Mouse (Mus musculus) midbrain, embryonic 13.5 days (tissue): ENCODE data around the gene S100a8. TPM values are rescaled to one million over a fixed set of nuclear protein-coding genes. Genes with fewer than 3 reads are reported as not detected.

Source experiments
- ATAC-seq: fragments of 200-750 bp; cut with Nextera tagmentation; 2 replicates; pipeline ENCODE4 v1.8.0; 2017; ENCODE audit warnings: mild to moderate bottlenecking, moderate TSS enrichment, moderate library complexity
- H3K27ac ChIP-seq: fragments of 300-500 bp; sonication (generic); 2 replicates; pipeline ENCODE4 v1.5.1; 2015; ENCODE audit warnings: inconsistent platforms, mild to moderate bottlenecking, moderate library complexity
- H3K27me3 ChIP-seq: fragments of 300-500 bp; sonication (generic); 2 replicates; pipeline ENCODE4 v1.6.1; 2015; ENCODE audit warnings: mild to moderate bottlenecking, inconsistent platforms
- H3K36me3 ChIP-seq: fragments of 300-500 bp; sonication (generic); 2 replicates; pipeline ENCODE4 v1.6.1; 2015; ENCODE audit warnings: mild to moderate bottlenecking, inconsistent platforms
- H3K4me1 ChIP-seq: fragments of 300-500 bp; sonication (generic); replicated peaks from 2 replicates; pipeline ENCODE4 v1.6.1; 2015; ENCODE audit warnings: inconsistent platforms
- H3K4me2 ChIP-seq: fragments of 300-500 bp; sonication (generic); replicated peaks from 2 replicates; pipeline ENCODE4 v1.6.1; 2015; ENCODE audit warnings: moderate library complexity, mild to moderate bottlenecking, inconsistent platforms
- H3K4me3 ChIP-seq: fragments of 300-500 bp; sonication (generic); replicated peaks from 2 replicates; pipeline ENCODE4 v1.5.1; 2015; ENCODE audit warnings: mild to moderate bottlenecking, inconsistent platforms
- H3K9ac ChIP-seq: fragments of 300-500 bp; sonication (generic); replicated peaks from 2 replicates; pipeline ENCODE4 v1.6.1; 2015; ENCODE audit warnings: mild to moderate bottlenecking, inconsistent platforms
- H3K9me3 ChIP-seq: fragments of 300-500 bp; sonication (generic); 2 replicates; pipeline ENCODE4 v1.6.1; 2016; ENCODE audit warnings: mild to moderate bottlenecking, inconsistent platforms
- WGBS: fragments of 180-500 bp; shearing (Covaris S2); methylation state at CpG from one replicate; pipeline ENCODE4 v1.1.7; 2015; 5-methylcytosine and 5-hydroxymethylcytosine counted together
- polyA plus RNA-seq: library from polyadenylated mRNA; unstranded; fragments of >200 nt; fragmentation: Nextera tagmentation; extraction: Ambion mirVana; gene quantifications from 2 replicates; pipeline ENCODE4 v1.2.1, GENCODE M21; 2015

The S100a8 gene
- 2.8 and 4.7 TPM in 2 replicates for polyA plus RNA-seq

GRCm38 (mm10) chr3:90668846-90669245 is at the start of gene S100a8:
TSS of gene S100a8 (plus strand) at chr3:90668978.
- Histone ChIP-seq H3K9ac (no peak within 1 kb of the TSS), H3K27me3 (no peaks in the 10 kb centered on the region), H3K27ac (no peak within 1 kb of the TSS), H3K4me3 (no peak within 1 kb of the TSS), H3K4me2 (no peak within 1 kb of the TSS), H3K36me3 (no peaks in the 10 kb centered on the region), H3K4me1 (no peaks in the 10 kb centered on the region), H3K9me3 (no peaks in the 10 kb centered on the region)
- no peak for ATAC-seq
- WGBS: 84% methylated on average over 8 of the region's 8 CpGs

DNA sequence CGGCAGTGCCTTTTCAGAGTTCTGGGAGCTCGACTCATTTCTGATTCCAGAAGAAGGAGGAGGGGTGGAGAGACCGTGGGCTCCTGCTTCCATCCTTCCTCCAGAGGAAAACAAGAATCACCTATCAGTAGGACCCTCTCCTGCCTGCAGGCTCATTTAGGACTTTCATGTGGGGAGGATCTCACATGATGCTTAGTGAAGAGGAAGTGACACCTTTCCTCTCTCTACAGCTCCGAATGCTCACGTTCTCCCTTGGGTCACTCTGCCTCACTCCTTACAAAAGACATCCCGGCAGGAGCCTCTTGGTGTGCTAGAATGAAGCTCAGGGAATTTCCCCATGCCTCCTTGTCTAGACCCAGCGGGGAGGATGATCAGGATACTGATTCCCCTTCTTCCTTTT is 47.2 kb upstream of the S100a8 start:
- no peak overlapping the region for H3K9ac ChIP-seq
- H3K36me3 ChIP-seq: no peaks in the 10 kb centered on the region
- H3K4me1 ChIP-seq: peaks cover 19% of the 10 kb centered on the region
- no peaks in the 10 kb centered on the region for H3K9me3 ChIP-seq
- no peak overlapping the region for H3K4me3 ChIP-seq
- H3K27ac ChIP-seq: no peak overlapping the region
- 65% methylated on average over 7 of the region's 7 CpGs for WGBS
- no peaks in the 10 kb centered on the region for H3K27me3 ChIP-seq
- H3K4me2 ChIP-seq: no peak overlapping the region
- ATAC-seq: no peak

DNA sequence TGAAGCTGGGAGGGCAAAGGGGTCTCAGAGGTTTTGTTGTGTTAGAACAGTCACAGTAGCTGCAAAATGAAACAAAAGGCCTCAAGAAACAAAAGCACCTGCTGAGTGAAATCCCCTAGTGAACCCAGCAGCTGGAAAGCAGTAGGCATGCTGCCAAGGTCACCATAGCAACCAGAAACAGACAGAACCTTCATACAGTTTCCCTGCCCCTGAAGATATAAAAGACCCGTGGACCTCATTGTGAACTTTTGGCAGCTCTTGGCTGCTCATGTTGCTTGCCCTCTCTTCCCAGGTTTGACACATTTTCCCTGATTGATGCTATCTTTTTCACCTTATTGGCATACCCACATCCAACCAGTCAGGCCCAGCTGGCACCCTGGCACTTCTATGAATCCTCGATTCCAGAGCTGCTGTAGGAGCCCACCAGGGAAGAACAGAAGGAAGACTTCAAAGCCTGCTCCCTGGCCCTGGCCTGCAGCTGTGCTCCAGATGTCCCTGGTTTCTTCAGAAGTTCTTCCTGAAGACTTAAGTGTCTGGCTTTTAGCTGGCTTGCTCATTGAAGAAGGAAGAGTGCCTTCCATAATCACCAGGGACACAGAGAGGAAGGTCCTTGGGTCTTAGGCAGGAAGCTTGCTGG is 45.2 kb upstream of the S100a8 start:
- ATAC-seq: peak; percentile 72

GRCm38 (mm10) chr3:90625496-90625895 is 43.3 kb upstream of the S100a8 start:
- H3K27me3 ChIP-seq: no peaks in the 10 kb centered on the region
- no peak overlapping the region for H3K4me3 ChIP-seq
- H3K36me3 ChIP-seq: no peaks in the 10 kb centered on the region
- H3K9ac ChIP-seq: no peak overlapping the region
- H3K4me1 ChIP-seq: peaks cover 19% of the 10 kb centered on the region
- H3K4me2 ChIP-seq: no peak overlapping the region
- no peak overlapping the region for H3K27ac ChIP-seq
- 73% methylated on average over 5 of the region's 5 CpGs for WGBS
- no peak for ATAC-seq
- H3K9me3 ChIP-seq: no peaks in the 10 kb centered on the region

More for the DNA sequence above, 45.2 kb upstream of the S100a8 start:
- Histone ChIP-seq H3K27ac (peak overlapping the region; percentile 67; the same call in 1 of the 2 replicates), H3K4me1 (peaks cover 19% of the 10 kb centered on the region), H3K4me3 (no peak overlapping the region), H3K4me2 (no peak overlapping the region), H3K9me3 (no peaks in the 10 kb centered on the region), H3K9ac (no peak overlapping the region), H3K27me3 (no peaks in the 10 kb centered on the region), H3K36me3 (no peaks in the 10 kb centered on the region)
- 8% methylated on average over 2 of the region's 2 CpGs for WGBS

GRCm38 (mm10) chr3:90626266-90627021 is 42.3 kb upstream of the S100a8 start:
- no peak overlapping the region for H3K27ac ChIP-seq
- no peaks in the 10 kb centered on the region for H3K36me3 ChIP-seq
- H3K9me3 ChIP-seq: no peaks in the 10 kb centered on the region
- H3K27me3 ChIP-seq: no peaks in the 10 kb centered on the region
- peaks cover 19% of the 10 kb centered on the region for H3K4me1 ChIP-seq
- H3K9ac ChIP-seq: no peak overlapping the region
- no peak overlapping the region for H3K4me3 ChIP-seq
- ATAC-seq: no peak
- H3K4me2 ChIP-seq: no peak overlapping the region
- WGBS: 78% methylated on average over 9 of the region's 9 CpGs

GRCm38 (mm10) chr3:90627366-90627765 is 41.4 kb upstream of the S100a8 start:
- H3K27me3 ChIP-seq: no peaks in the 10 kb centered on the region
- H3K4me2 ChIP-seq: no peak overlapping the region
- H3K9me3 ChIP-seq: no peaks in the 10 kb centered on the region
- 94% methylated on average over 5 of the region's 5 CpGs for WGBS
- H3K4me3 ChIP-seq: no peak overlapping the region
- H3K4me1 ChIP-seq: peaks cover 19% of the 10 kb centered on the region
- ATAC-seq: no peak
- no peak overlapping the region for H3K9ac ChIP-seq
- H3K36me3 ChIP-seq: no peaks in the 10 kb centered on the region
- H3K27ac ChIP-seq: no peak overlapping the region

DNA sequence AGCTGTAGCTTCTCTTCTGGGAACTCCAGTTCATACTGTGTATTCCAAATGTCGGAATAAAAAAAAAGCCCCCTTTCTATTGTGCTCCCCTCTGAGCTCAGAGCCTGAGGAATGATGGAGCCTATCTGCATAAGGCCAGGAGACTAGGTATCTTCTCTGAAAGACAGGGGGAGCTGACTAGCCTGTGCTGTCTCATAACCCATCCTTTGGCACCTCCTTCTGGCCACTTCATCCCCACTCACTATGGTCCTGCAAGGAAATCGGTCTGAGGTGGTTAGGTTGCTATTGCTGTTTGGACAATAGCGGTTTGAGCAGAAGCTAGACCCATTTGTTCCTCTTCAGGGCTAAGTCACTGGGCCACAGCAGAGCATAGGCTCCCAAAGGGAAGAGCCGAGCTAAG is 41.0 kb upstream of the S100a8 start:
- no peak for ATAC-seq
- Histone ChIP-seq H3K9me3 (no peaks in the 10 kb centered on the region), H3K36me3 (no peaks in the 10 kb centered on the region), H3K4me3 (no peak overlapping the region), H3K4me2 (no peak overlapping the region), H3K4me1 (peaks cover 17% of the 10 kb centered on the region), H3K27ac (no peak overlapping the region), H3K9ac (no peak overlapping the region), H3K27me3 (no peaks in the 10 kb centered on the region)
- 63% methylated on average over 4 of the region's 4 CpGs for WGBS

GRCm38 (mm10) chr3:90629298-90629697 is 39.5 kb upstream of the S100a8 start:
- H3K9me3 ChIP-seq: no peaks in the 10 kb centered on the region
- no peak overlapping the region for H3K9ac ChIP-seq
- H3K4me2 ChIP-seq: no peak overlapping the region
- no peaks in the 10 kb centered on the region for H3K27me3 ChIP-seq
- no peak overlapping the region for H3K4me3 ChIP-seq
- ATAC-seq: no peak
- no peaks in the 10 kb centered on the region for H3K36me3 ChIP-seq
- H3K27ac ChIP-seq: no peak overlapping the region
- 86% methylated on average over 2 of the region's 2 CpGs for WGBS
- H3K4me1 ChIP-seq: peaks cover 2% of the 10 kb centered on the region; the same call in 1 of the 2 replicates

DNA sequence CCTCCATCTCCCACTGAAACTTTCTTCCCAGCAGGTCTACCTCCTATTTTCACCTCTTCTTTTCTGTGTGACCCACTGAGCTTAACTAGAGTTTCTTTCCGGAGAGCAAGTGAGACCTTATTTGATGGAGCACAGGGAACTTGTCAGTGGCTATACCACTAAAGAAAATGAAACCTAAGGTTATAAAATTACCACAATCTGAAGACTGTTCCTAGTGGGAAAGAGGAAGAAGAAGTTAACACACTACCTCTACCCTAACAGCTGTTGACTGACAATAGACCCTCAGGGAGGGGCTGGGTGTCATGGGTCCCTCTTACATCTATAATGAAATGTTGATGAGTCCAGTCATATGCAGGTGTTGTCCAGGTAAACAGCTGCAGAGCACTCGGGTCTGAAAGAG is 36.8 kb upstream of the S100a8 start:
- Histone ChIP-seq H3K4me3 (no peak overlapping the region), H3K27me3 (no peaks in the 10 kb centered on the region), H3K27ac (no peak overlapping the region), H3K4me2 (no peak overlapping the region), H3K4me1 (no peaks in the 10 kb centered on the region), H3K36me3 (no peaks in the 10 kb centered on the region), H3K9ac (no peak overlapping the region), H3K9me3 (no peaks in the 10 kb centered on the region)
- WGBS: 73% methylated on average over 2 of the region's 2 CpGs
- no peak for ATAC-seq

GRCm38 (mm10) chr3:90638511-90639275 is 30.1 kb upstream of the S100a8 start:
- no peaks in the 10 kb centered on the region for H3K27me3 ChIP-seq
- no peak overlapping the region for H3K4me3 ChIP-seq
- H3K4me1 ChIP-seq: no peaks in the 10 kb centered on the region
- no peak overlapping the region for H3K4me2 ChIP-seq
- 64% methylated on average over 1 of the region's 1 CpGs for WGBS
- H3K9me3 ChIP-seq: no peaks in the 10 kb centered on the region
- H3K27ac ChIP-seq: no peak overlapping the region
- H3K9ac ChIP-seq: no peak overlapping the region
- ATAC-seq: no peak
- no peaks in the 10 kb centered on the region for H3K36me3 ChIP-seq

GRCm38 (mm10) chr3:90639511-90640154 is 29.1 kb upstream of the S100a8 start:
- H3K27ac ChIP-seq: no peak overlapping the region
- 53% methylated on average over 7 of the region's 7 CpGs for WGBS
- H3K4me1 ChIP-seq: no peaks in the 10 kb centered on the region
- H3K27me3 ChIP-seq: no peaks in the 10 kb centered on the region
- H3K36me3 ChIP-seq: no peaks in the 10 kb centered on the region
- H3K9me3 ChIP-seq: no peaks in the 10 kb centered on the region
- ATAC-seq: no peak
- no peak overlapping the region for H3K4me2 ChIP-seq
- H3K9ac ChIP-seq: no peak overlapping the region
- no peak overlapping the region for H3K4me3 ChIP-seq

DNA sequence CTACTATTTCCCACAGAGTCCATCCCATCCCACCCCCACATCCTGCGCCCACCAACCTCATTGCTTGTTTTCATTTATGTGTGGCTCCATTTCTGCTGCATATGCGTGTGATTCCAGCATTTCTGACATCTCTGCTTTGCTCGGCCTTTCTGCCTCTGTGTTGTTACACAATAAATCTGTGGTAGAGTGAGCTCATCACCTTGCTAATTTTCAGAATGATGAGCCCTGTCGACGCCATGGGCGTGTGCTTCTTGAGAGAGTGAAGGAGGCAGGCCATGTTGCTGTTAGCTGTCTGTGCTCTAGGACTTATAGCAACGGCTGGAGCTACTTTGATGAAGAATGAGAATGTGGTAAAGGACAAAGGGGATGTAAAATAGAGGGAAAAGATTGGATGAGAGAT is 27.8 kb upstream of the S100a8 start:
- ATAC-seq: no peak
- H3K4me1 ChIP-seq: no peaks in the 10 kb centered on the region
- H3K4me2 ChIP-seq: no peak overlapping the region
- H3K4me3 ChIP-seq: no peak overlapping the region
- no peak overlapping the region for H3K27ac ChIP-seq
- H3K27me3 ChIP-seq: no peaks in the 10 kb centered on the region
- H3K9ac ChIP-seq: no peak overlapping the region
- no peaks in the 10 kb centered on the region for H3K9me3 ChIP-seq
- 87% methylated on average over 7 of the region's 7 CpGs for WGBS
- no peaks in the 10 kb centered on the region for H3K36me3 ChIP-seq
